Mouse (Mus musculus) heart, postnatal 0 days (tissue): ENCODE data around the gene Mxd3.

Experiments used
- CTCF ChIP-seq: IDR thresholded peaks from 2 replicates; pipeline ENCODE4 v1.5.1; 2016; ENCODE audit warnings: antibody characterized with exemption, control low read depth, low read depth
- EP300 ChIP-seq: IDR thresholded peaks from 2 replicates; pipeline ENCODE4 v1.6.1; 2016; ENCODE audit warnings: antibody characterized with exemption, low read depth

DNA sequence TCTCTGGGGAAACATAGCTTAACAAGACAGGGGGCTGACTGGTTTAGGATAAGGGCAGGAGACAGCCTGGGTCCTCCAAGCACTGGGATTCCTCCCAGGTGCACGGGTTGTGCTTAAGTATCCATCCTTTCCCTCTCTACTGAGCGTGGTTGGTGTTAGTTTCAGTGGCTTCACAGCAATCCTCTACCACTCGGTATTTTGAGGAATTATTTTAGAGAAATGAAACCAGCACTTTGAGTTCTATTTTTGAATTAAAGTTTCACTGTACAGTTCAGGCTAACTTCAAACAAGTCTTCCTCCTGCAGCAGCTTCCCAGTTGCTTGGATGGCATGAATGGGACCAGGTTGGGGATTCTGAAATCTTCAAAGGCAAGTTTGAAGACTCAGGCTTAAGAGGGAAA lies 11.3 kb downstream of the Mxd3 start:
- TF ChIP-seq CTCF (no peak), EP300 (no peak)
